Mouse (Mus musculus) lung, postnatal 0 days (tissue): ENCODE results near the gene Tmem183a. TPM values are rescaled to one million over a fixed set of nuclear protein-coding genes. Genes with fewer than 3 reads are reported as not detected.
A peak's percentile ranks its signal among the peaks of the same experiment; 100 is the strongest.

Source experiments
- ATAC-seq: fragments of 200-750 bp; cut with Nextera tagmentation; 2 replicates; pipeline ENCODE4 v1.8.0; 2017; ENCODE audit warnings: moderate library complexity
- DNase-seq: peaks from one replicate; pipeline ENCODE4 v3.0.0-alpha.2; 2016; ENCODE audit warnings: low spot score
- H3K27ac ChIP-seq: fragments of 300-500 bp; sonication (generic); 2 replicates; pipeline ENCODE4 v1.5.1; 2014; ENCODE audit warnings: antibody characterized with exemption, mild to moderate bottlenecking, low read length, mixed read lengths
- H3K27me3 ChIP-seq: fragments of 300-500 bp; sonication (generic); replicated peaks from 2 replicates; pipeline ENCODE4 v1.6.1; 2014; ENCODE audit warnings: low read length, mixed read lengths; ENCODE audit not compliant: insufficient read depth
- H3K36me3 ChIP-seq: fragments of 300-500 bp; sonication (generic); 2 replicates; pipeline ENCODE4 v1.6.1; 2014; ENCODE audit warnings: low read length, mixed read lengths; ENCODE audit not compliant: insufficient read depth
- H3K4me1 ChIP-seq: fragments of 300-500 bp; sonication (generic); 2 replicates; pipeline ENCODE4 v1.6.1; 2014; ENCODE audit warnings: antibody characterized with exemption, low read depth, low read length, mixed read lengths; ENCODE audit not compliant: insufficient read depth
- H3K4me2 ChIP-seq: fragments of 300-500 bp; sonication (generic); replicated peaks from 2 replicates; pipeline ENCODE4 v1.6.1; 2014; ENCODE audit warnings: low read depth, mild to moderate bottlenecking, low read length, moderate library complexity, mixed read lengths
- H3K4me3 ChIP-seq: fragments of 300-500 bp; sonication (generic); 2 replicates; pipeline ENCODE4 v1.5.1; 2014; ENCODE audit warnings: low read depth, low read length
- H3K9ac ChIP-seq: fragments of 300-500 bp; sonication (generic); replicated peaks from 2 replicates; pipeline ENCODE4 v1.6.1; 2014; ENCODE audit warnings: low read depth, mild to moderate bottlenecking
- H3K9me3 ChIP-seq: fragments of 300-500 bp; sonication (generic); 2 replicates; pipeline ENCODE4 v1.6.1; 2016; ENCODE audit warnings: low read length, mixed read lengths
- CTCF ChIP-seq: IDR thresholded peaks from 2 replicates; pipeline ENCODE4 v1.5.1; 2016; ENCODE audit warnings: antibody characterized with exemption, mild to moderate bottlenecking
- EP300 ChIP-seq: IDR thresholded peaks from 2 replicates; pipeline ENCODE4 v1.6.1; 2016; ENCODE audit warnings: antibody characterized with exemption, mild to moderate bottlenecking, control low read depth
- WGBS: fragments of 180-500 bp; shearing (Covaris S2); extraction: QIAGEN DNeasy Blood & Tissue Kit; methylation state at CpG from one replicate; pipeline ENCODE4 v1.1.7; 2014; 5-methylcytosine and 5-hydroxymethylcytosine counted together
- polyA plus RNA-seq: library from polyadenylated mRNA; unstranded; fragments of >200 nt; fragmentation: Nextera tagmentation; extraction: Ambion mirVana; gene quantifications from 2 replicates; pipeline ENCODE4 v1.2.1, GENCODE M21; 2015

Tmem183a gene
- polyA plus RNA-seq, 1 experiment from 2014 or later = 44.8 TPM

DNA sequence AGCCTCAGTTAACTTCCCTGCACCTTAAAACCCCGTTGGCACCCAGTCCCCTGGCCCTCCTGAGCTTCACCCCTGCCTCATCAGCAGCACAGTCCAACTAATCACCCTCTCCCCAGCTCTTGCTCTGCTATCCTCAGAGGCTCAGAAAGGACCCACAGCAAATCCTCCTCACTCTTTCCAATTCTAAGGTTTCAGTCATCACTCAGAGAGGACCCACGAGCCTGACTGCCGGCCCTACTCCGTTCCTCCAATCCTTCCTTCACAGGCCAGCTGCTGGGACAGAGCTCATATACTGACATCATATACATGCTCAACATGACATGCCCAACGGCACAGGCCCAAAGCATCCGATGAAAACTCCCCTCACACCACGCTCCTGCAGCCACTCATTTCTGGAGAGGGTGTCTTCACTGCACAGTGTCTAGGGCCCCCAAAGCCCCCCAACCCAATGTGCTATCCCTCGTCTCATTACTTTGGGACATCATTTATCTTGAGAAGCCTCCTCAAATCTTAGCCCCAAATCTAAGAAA, 18.9 kb downstream of the Tmem183a start:
- Histone ChIP-seq H3K4me1 (no peaks in the 10 kb centered on the region), H3K4me2 (no peak overlapping the region)

DNA sequence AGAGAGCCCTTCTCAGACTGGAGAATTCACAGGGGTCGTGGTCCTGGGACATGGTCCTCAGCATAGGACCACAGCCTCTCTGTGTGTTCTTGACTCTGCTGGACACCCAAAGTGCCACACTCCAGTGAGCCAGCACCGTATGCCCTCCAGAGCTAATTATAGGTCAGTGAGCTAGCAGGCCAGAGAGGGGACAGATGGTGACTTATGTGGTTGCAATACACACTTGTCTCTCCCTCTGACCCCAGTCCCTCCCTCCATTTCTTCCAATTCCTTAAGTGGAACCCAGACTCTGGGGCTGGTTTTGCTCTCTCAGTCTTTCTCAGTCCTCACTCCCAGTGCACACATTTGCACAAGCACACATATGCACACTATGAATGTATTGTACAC, 19.5 kb downstream of the Tmem183a start:
- Histone ChIP-seq H3K27me3 (no peaks in the 10 kb centered on the region), H3K9ac (no peak overlapping the region), H3K36me3 (peaks cover 3% of the 10 kb centered on the region; the same call in 1 of the 2 replicates), H3K4me3 (no peak overlapping the region), H3K4me2 (no peak overlapping the region), H3K27ac (no peak overlapping the region), H3K9me3 (no peaks in the 10 kb centered on the region), H3K4me1 (no peaks in the 10 kb centered on the region)
- 59% methylated on average over 2 of the region's 2 CpGs for WGBS
- no peak for TF ChIP-seq EP300
- ATAC-seq (no peak), DNase-seq (no peak)

More for the DNA sequence above, 18.9 kb downstream of the Tmem183a start:
- ATAC-seq (no peak), DNase-seq (no peak)
- Histone ChIP-seq H3K9ac (no peak overlapping the region), H3K36me3 (peaks cover 8% of the 10 kb centered on the region; the same call in 1 of the 2 replicates), H3K9me3 (no peaks in the 10 kb centered on the region), H3K4me3 (no peak overlapping the region), H3K27ac (no peak overlapping the region), H3K27me3 (no peaks in the 10 kb centered on the region)
- 75% methylated on average over 8 of the region's 8 CpGs for WGBS
- TF ChIP-seq CTCF (no peak), EP300 (no peak)

- Histone ChIP-seq H3K9ac (no peak overlapping the region), H3K27me3 (no peaks in the 10 kb centered on the region), H3K4me2 (no peak overlapping the region), H3K27ac (no peak overlapping the region), H3K4me1 (no peaks in the 10 kb centered on the region), H3K36me3 (no peaks in the 10 kb centered on the region), H3K4me3 (no peak overlapping the region), H3K9me3 (no peaks in the 10 kb centered on the region)
- TF ChIP-seq CTCF (no peak), EP300 (no peak)
- no peak for ATAC-seq
- DNase-seq = no peak
- WGBS = 71% methylated on average over 5 of the region's 5 CpGs
These were observed 20.0 kb downstream of the Tmem183a start for GRCm38 (mm10) chr1:134341641-134342277.

DNA sequence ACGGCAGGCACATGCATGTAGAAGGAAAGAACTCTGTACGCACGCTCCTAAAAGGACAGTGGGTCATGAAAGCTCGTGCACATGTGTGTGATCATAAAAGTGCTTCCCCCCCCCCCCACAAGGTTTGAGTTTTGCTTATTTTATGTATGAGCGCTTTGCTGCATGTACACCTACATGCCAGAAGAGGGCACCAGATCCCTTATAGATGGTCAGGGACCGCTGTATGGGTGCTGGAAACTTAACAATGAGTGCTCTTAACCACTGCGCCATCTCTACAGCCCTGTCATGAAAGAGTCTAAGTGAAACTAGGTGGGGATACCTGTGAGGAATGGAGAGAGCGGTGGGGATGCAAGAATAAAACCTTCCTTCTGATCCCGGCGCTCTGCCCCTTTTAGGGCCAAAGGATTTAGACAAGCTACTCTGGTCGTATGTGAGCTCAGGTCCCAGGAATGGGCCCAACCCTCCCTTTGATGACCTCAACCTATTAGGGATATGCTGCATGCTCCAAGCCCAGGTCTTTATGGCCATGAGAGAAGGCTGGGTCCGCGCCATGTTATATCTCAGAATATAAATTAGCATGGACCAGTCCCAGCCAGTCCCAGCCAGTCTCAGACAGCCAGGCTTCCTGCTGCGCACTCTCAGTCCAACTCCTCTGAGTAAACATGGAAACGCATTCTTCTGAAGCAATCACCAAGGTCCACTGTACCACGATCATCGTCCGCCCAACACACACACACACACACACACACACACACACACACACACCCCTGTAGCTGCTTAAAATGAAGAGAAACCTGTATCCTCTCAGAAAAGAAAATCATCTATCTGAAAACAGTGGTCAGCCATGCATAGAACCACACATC, 21.8 kb downstream of the Tmem183a start:
- WGBS = 94% methylated on average over 18 of the region's 18 CpGs

DNA sequence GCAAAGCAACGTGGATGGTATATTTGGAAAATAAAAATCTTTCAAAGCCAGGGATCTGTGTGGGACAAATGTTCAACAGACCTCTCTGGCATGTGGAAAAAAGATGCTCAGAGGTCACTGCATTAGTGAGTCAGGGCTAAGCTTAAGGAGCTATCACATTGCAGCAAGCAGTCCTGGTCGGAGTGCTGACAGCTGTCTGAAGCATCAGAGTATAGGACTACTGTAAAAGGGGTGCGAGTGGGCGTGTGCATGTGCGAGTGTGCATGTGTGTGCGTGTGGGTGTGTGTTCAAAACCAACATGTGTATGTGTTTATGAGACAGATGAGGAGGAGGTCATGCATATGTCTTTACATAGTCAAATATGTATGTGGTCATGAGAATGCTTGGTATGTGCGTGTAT, 22.6 kb downstream of the Tmem183a start:
- ATAC-seq (no peak), DNase-seq (no peak)
- Histone ChIP-seq H3K27me3 (no peaks in the 10 kb centered on the region), H3K4me1 (no peaks in the 10 kb centered on the region), H3K9me3 (no peaks in the 10 kb centered on the region), H3K9ac (no peak overlapping the region), H3K36me3 (no peaks in the 10 kb centered on the region), H3K4me3 (no peak overlapping the region), H3K27ac (no peak overlapping the region), H3K4me2 (no peak overlapping the region)
- TF ChIP-seq CTCF = no peak
- no peak for TF ChIP-seq EP300
- 90% methylated on average over 7 of the region's 7 CpGs for WGBS

More for the DNA sequence above, 21.8 kb downstream of the Tmem183a start:
- no peaks in the 10 kb centered on the region for H3K27me3 ChIP-seq
- no peaks in the 10 kb centered on the region for H3K4me1 ChIP-seq
- H3K27ac ChIP-seq = no peak overlapping the region
- DNase-seq = no peak
- no peak overlapping the region for H3K4me3 ChIP-seq
- TF ChIP-seq CTCF = 0 out of 2 replicates have a peak, but pooled peaks have one; percentile 2
- TF ChIP-seq EP300 = no peak
- no peak overlapping the region for H3K9ac ChIP-seq
- no peak for ATAC-seq
- H3K9me3 ChIP-seq = no peaks in the 10 kb centered on the region
- no peaks in the 10 kb centered on the region for H3K36me3 ChIP-seq
- no peak overlapping the region for H3K4me2 ChIP-seq

DNA sequence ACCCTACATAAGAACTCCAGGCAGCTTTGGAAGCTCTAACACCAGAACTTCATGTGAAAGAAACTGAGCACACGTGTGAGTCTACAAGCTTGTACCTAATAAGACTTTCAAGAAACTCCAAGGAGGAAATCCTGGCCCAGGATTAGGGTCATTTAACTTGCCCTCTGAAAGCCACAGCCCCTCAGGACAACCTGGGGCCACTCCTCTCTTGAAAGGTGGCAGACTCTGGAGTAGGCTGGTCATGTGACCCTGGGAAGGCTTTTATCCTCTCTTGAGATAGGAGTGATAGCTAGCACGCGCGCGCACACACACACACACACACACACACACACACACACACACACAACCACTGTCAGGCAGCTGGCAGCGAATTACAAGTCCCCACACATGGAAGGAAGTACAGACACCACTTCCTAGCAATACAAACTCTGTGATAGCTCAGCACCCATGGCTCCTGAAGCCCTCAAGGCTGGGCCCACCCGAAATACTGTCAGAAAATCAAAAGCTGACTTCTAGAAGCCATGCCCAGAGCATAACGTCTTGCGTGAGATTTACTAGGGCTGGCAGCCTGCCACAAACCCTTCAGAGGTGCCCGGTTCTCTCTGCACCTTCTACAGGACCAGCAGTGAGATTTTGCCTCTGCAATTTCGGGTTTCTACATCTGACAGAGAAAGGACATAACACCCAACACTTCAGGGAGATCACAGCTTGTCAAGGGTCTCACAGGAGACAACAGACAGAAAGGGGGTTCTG, 24.6 kb downstream of the Tmem183a start:
- Histone ChIP-seq H3K9ac (no peak overlapping the region), H3K36me3 (no peaks in the 10 kb centered on the region), H3K4me1 (peaks cover 8% of the 10 kb centered on the region; the same call in 1 of the 2 replicates), H3K27me3 (no peaks in the 10 kb centered on the region), H3K4me3 (no peak overlapping the region), H3K9me3 (no peaks in the 10 kb centered on the region), H3K27ac (no peak overlapping the region), H3K4me2 (no peak overlapping the region)
- no peak for ATAC-seq
- WGBS = 53% methylated on average over 11 of the region's 11 CpGs
- TF ChIP-seq EP300 (no peak), CTCF (no peak)
- DNase-seq = no peak
